Mouse (Mus musculus) ES-E14 (cell line): ENCODE data around the gene B430218F22Rik. TPM values are rescaled to one million over a fixed set of nuclear protein-coding genes. Genes with fewer than 3 reads are reported as not detected.

ENCODE experiments used
- DNase-seq: peaks from one replicate; pipeline ENCODE4 v3.0.0-alpha.2; 2013; ENCODE audit warnings: low read depth, low spot score
- H3K27ac ChIP-seq: 2 replicates; pipeline ENCODE4 v1.5.1; 2012; ENCODE audit warnings: low read depth, mild to moderate bottlenecking, low read length, moderate library complexity, mixed read lengths; ENCODE audit not compliant: poor library complexity, insufficient read depth, severe bottlenecking
- H3K36me3 ChIP-seq: 2 replicates; pipeline ENCODE4 v1.6.1; 2012; ENCODE audit warnings: mild to moderate bottlenecking, low read length, moderate library complexity, mixed read lengths; ENCODE audit not compliant: control insufficient read depth, poor library complexity, insufficient read depth, severe bottlenecking
- H3K4me1 ChIP-seq, 2 experiments: fragments of 150-350 bp in 1 of 2; sonication (generic) in 1 of 2; 2 replicates each; pipeline ENCODE4 v1.6.1; 2012; ENCODE audit warnings: low read length in 2 of 2, mild to moderate bottlenecking in 1 of 2, mixed read lengths in 1 of 2; ENCODE audit not compliant: control insufficient read depth in 2 of 2, insufficient read depth in 2 of 2, poor library complexity in 1 of 2
- H3K4me3 ChIP-seq, 2 experiments: fragments of 150-350 bp in 1 of 2; sonication (generic) in 1 of 2; 2 replicates each; pipeline ENCODE4 v1.5.1; 2012; ENCODE audit warnings: low read length in 2 of 2, low read depth in 1 of 2, mild to moderate bottlenecking in 1 of 2, mixed read lengths in 1 of 2; ENCODE audit not compliant: insufficient read depth in 1 of 2, poor library complexity in 1 of 2, severe bottlenecking in 1 of 2
- H3K9ac ChIP-seq: 2 replicates; pipeline ENCODE4 v1.6.1; 2012; ENCODE audit warnings: low read depth, mild to moderate bottlenecking, low read length, mixed read lengths; ENCODE audit not compliant: poor library complexity, insufficient read depth, severe bottlenecking
- H3K9me3 ChIP-seq: fragments of 150-350 bp; sonication (generic); 2 replicates; pipeline ENCODE4 v1.6.1; 2012; ENCODE audit warnings: low read depth, mild to moderate bottlenecking, low read length; ENCODE audit not compliant: control insufficient read depth, insufficient read depth
- CHD2 ChIP-seq: IDR thresholded peaks from 2 replicates; pipeline ENCODE4 v1.6.1; 2014; ENCODE audit warnings: mild to moderate bottlenecking, low read depth, low read length, inconsistent platforms
- HCFC1 ChIP-seq: IDR thresholded peaks from 2 replicates; pipeline ENCODE4 v1.6.1; 2012; ENCODE audit warnings: low read length, inconsistent platforms, borderline replicate concordance; ENCODE audit not compliant: insufficient read depth
- MAFK ChIP-seq: IDR thresholded peaks from 2 replicates; pipeline ENCODE4 v1.6.1; 2014; ENCODE audit warnings: mild to moderate bottlenecking, low read depth, low read length, inconsistent platforms; ENCODE audit not compliant: insufficient read depth
- ZC3H11A ChIP-seq: IDR thresholded peaks from 2 replicates; pipeline ENCODE4 v1.6.1; 2012; ENCODE audit warnings: low read depth, mild to moderate bottlenecking, inconsistent platforms, low read length, borderline replicate concordance
- ZNF384 ChIP-seq: IDR thresholded peaks from 2 replicates; pipeline ENCODE4 v1.6.1; 2012; ENCODE audit warnings: low read depth, low read length, inconsistent platforms
- in situ Hi-C, 2 experiments: fragments of 600-800 bp; cut with MboI; formaldehyde crosslinking; loops; one replicate each; pipeline ENCODE4 v1.15.1; 2025; ENCODE audit warnings: low sequenced_read_pairs in 2 of 2, inconsistent platforms in 1 of 2; ENCODE audit not compliant: unreplicated experiment in 2 of 2
- total RNA-seq: library from RNA; depleted of rRNA; stranded (reverse); fragments of 300-350 nt; gene quantifications from 2 replicates; pipeline ENCODE4 v1.2.3, GENCODE M21; 2012; rRNA removed

Gene B430218F22Rik
- 3.0 and 7.3 TPM in 2 replicates for total RNA-seq

- H3K4me1 ChIP-seq = peaks cover 0 to 4% of the 10 kb centered on the region in 2 experiments; a peak in 2 of 4 replicates
- DNase-seq = peak; percentile 97
- TF ChIP-seq CHD2 (peak; percentile 51; the same call in 1 of the 2 replicates), MAFK (no peak), ZNF384 (no peak), ZC3H11A (no peak), HCFC1 (peak; percentile 73)
- H3K9me3 ChIP-seq = no peaks in the 10 kb centered on the region
- in situ Hi-C loops = no loop called here
- peak within 1 kb of the TSS; percentile 76 to 95 for H3K4me3 ChIP-seq
- peak within 1 kb of the TSS; percentile 59; the same call in 1 of the 2 replicates for H3K27ac ChIP-seq
- peaks cover 14% of the 10 kb centered on the region for H3K36me3 ChIP-seq
- H3K9ac ChIP-seq = peak within 1 kb of the TSS; percentile 96
Observed at GRCm38 (mm10) chr13:118386511-118387447, at the start of gene B430218F22Rik, which contains the start of gene Mrps30. TSS of gene B430218F22Rik (plus strand) at chr13:118386630. TSS of gene Mrps30 (minus strand) at chr13:118387252.

- Histone ChIP-seq H3K4me3 (no peak overlapping the region), H3K9me3 (no peaks in the 10 kb centered on the region), H3K4me1 (no peaks in the 10 kb centered on the region), H3K36me3 (no peaks in the 10 kb centered on the region), H3K9ac (no peak overlapping the region), H3K27ac (no peak overlapping the region)
- peak; percentile 19 for DNase-seq
- in situ Hi-C loops = no loop called here
- TF ChIP-seq HCFC1 = no peak
- TF ChIP-seq CHD2 = no peak
- TF ChIP-seq ZC3H11A = peak; percentile 95
- no peak for TF ChIP-seq MAFK
- no peak for TF ChIP-seq ZNF384
Observed at GRCm38 (mm10) chr13:118350257-118350656, 36.2 kb upstream of the B430218F22Rik start.

- Histone ChIP-seq H3K4me3 (no peak overlapping the region), H3K9me3 (no peaks in the 10 kb centered on the region), H3K9ac (no peak overlapping the region), H3K4me1 (no peaks in the 10 kb centered on the region), H3K27ac (no peak overlapping the region), H3K36me3 (no peaks in the 10 kb centered on the region)
- TF ChIP-seq ZC3H11A = no peak
- TF ChIP-seq HCFC1 = no peak
- TF ChIP-seq CHD2 = no peak
- TF ChIP-seq MAFK = no peak
- TF ChIP-seq ZNF384 = no peak
- no peak for DNase-seq
- in situ Hi-C loops = no loop called here
Observed at GRCm38 (mm10) chr13:118350870-118351269, 35.6 kb upstream of the B430218F22Rik start.

GRCm38 (mm10) chr13:118363342-118363741, 23.1 kb upstream of the B430218F22Rik start:
- in situ Hi-C loops = no loop called here
- DNase-seq = no peak
- Histone ChIP-seq H3K4me1 (no peaks in the 10 kb centered on the region; a peak in 1 of 4 replicates), H3K9ac (no peak overlapping the region), H3K9me3 (no peaks in the 10 kb centered on the region), H3K4me3 (no peak overlapping the region), H3K36me3 (no peaks in the 10 kb centered on the region), H3K27ac (no peak overlapping the region)
- no peak for TF ChIP-seq CHD2
- TF ChIP-seq MAFK = no peak
- TF ChIP-seq ZNF384 = no peak
- TF ChIP-seq HCFC1 = no peak
